In the genomic region with DNA sequence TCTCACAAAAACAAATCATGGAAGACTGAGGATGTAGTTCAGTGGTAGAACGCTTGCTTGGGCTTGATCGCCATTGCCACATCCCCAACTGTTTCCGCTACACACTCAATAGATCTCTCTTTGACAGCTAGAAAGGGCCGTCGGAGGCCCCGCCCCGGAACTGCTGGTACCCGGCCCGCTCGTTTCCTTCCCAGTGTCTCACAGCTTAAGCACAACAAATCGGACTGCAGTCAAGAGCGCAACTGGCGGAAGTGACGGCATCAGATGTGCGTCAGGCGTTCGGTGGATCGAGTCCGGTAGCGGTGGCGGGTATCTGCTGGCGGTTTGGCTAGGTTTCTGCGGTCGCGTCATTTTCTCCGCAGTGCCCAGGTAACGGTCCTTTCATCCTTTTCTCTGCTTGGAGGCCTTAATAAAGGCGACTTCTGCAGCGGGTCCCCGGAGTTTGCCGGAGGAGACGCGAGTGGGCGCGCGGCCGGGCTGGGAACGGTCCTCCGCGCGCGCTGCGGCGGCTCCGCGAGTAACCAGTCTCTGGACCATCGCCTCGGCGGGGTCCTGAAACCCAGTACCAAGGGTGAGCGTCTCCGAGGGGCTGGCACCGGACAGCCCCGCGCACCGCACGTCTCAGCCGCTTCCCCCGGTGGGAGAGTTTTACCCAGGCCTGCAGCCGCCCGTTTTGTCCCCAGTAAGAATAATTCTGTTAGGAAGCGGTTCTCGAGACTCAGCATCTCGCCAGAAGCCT, we compare ENCODE assay signal across 8 mouse cellular contexts. TPM values are rescaled to one million over a fixed set of nuclear protein-coding genes. Genes with fewer than 3 reads are reported as not detected.
DNase-seq lines count a peak whose midpoint lies in the region; ATAC-seq lines count a peak whose summit lies in the region.

TSS of gene Psmb1 (minus strand) at position 96 of the 739 bp plus-strand sequence.
TSS of gene Tbp (plus strand) at position 233 of the 739 bp plus-strand sequence.

- peak; percentile 99 for DNase-seq in adipocyte (ENCODE audit: low spot score)
- DNase-seq in embryo, embryonic 10 days (ENCODE audit: low spot score): peak; percentile 100
- peak; percentile 94 for DNase-seq in gastrocnemius, postnatal 10 days
- DNase-seq in induced T-regulatory cell, adult 2 months (ENCODE audit: low read depth): peak; percentile 98
- DNase-seq in left cerebral cortex, adult 9 months (ENCODE audit: low spot score in 2 of 2): peak; percentile 92 to 98
- peak; percentile 96 for DNase-seq in right cerebral cortex, postnatal 14 days
- peak; percentile 94 to 98 for DNase-seq in urinary bladder, postnatal 36 days (ENCODE audit: low spot score in 2 of 2)

- peak; percentile 86 for ATAC-seq in megakaryocyte progenitor cell, adult 5-6 weeks (replicated peaks; ENCODE audit: poor library complexity)

RNA-seq across cellular contexts. Expression of gene Psmb1, which starts in this region (rescaled TPM):
- 100 to 1,000 TPM; 136 to 143 TPM for total RNA-seq in gastrocnemius, postnatal 10 days (2021)
- total RNA-seq in megakaryocyte progenitor cell, adult 5-6 weeks (2015): 151 and 162 TPM in 2 replicates
- total RNA-seq in megakaryocyte progenitor cell, adult 5-6 weeks (2017): 167 and 190 TPM in 2 replicates

RNA-seq across cellular contexts. Expression of gene Tbp, which starts in this region (rescaled TPM):
- 10 to 100 TPM in 1 of 2 experiments, 1 to 10 TPM in 1; 10.0 to 11.6 TPM for total RNA-seq in gastrocnemius, postnatal 10 days (2021)
- total RNA-seq in megakaryocyte progenitor cell, adult 5-6 weeks (2015): 83.4 and 106 TPM in 2 replicates
- 43.5 and 58.8 TPM in 2 replicates for total RNA-seq in megakaryocyte progenitor cell, adult 5-6 weeks (2017)

Comparison
In these comparisons a context has a peak if more than half of its experiments do, and no peak if none do; other contexts are left out.
1. Peak in every context shown above with its lines: DNase-seq and ATAC-seq.